Mouse (Mus musculus): ENCODE measurements at regions not wholly inside any gene's neighbourhood (a gene's known extent, or its start where the extent isn't known, plus 50 kb on each side); places are given as distances from the start of the nearest gene placed in this dataset.

GRCm38 (mm10) chr12:106429991-106430390 is 420.0 kb downstream of the Vrk1 start:
- no peak for TF ChIP-seq CTCF (IDR thresholded peaks at IDR 0.05; ENCODE audit: control insufficient read depth, insufficient read depth, insufficient replicate concordance, low read depth, low read length)
- no peak for TF ChIP-seq POLR2A (IDR thresholded peaks at IDR 0.05; ENCODE audit: control insufficient read depth, low read depth, low read length)

Measured in testis, adult 2 months (tissue).